Mouse (Mus musculus) ES-E14 (cell line): ENCODE results near the gene Ephb1. TPM values are rescaled to one million over a fixed set of nuclear protein-coding genes. Genes with fewer than 3 reads are reported as not detected.

Experiments used
- DNase-seq: peaks from one replicate; pipeline ENCODE4 v3.0.0-alpha.2; 2013; ENCODE audit warnings: low read depth, low spot score
- H3K27ac ChIP-seq: 2 replicates; pipeline ENCODE4 v1.5.1; 2012; ENCODE audit warnings: low read depth, mild to moderate bottlenecking, low read length, moderate library complexity, mixed read lengths; ENCODE audit not compliant: poor library complexity, insufficient read depth, severe bottlenecking
- H3K36me3 ChIP-seq: 2 replicates; pipeline ENCODE4 v1.6.1; 2012; ENCODE audit warnings: mild to moderate bottlenecking, low read length, moderate library complexity, mixed read lengths; ENCODE audit not compliant: control insufficient read depth, poor library complexity, insufficient read depth, severe bottlenecking
- H3K4me1 ChIP-seq, 2 experiments: fragments of 150-350 bp in 1 of 2; sonication (generic) in 1 of 2; 2 replicates each; pipeline ENCODE4 v1.6.1; 2012; ENCODE audit warnings: low read length in 2 of 2, mild to moderate bottlenecking in 1 of 2, mixed read lengths in 1 of 2; ENCODE audit not compliant: control insufficient read depth in 2 of 2, insufficient read depth in 2 of 2, poor library complexity in 1 of 2
- H3K4me3 ChIP-seq, 2 experiments: fragments of 150-350 bp in 1 of 2; sonication (generic) in 1 of 2; 2 replicates each; pipeline ENCODE4 v1.5.1; 2012; ENCODE audit warnings: low read length in 2 of 2, low read depth in 1 of 2, mild to moderate bottlenecking in 1 of 2, mixed read lengths in 1 of 2; ENCODE audit not compliant: insufficient read depth in 1 of 2, poor library complexity in 1 of 2, severe bottlenecking in 1 of 2
- H3K9ac ChIP-seq: 2 replicates; pipeline ENCODE4 v1.6.1; 2012; ENCODE audit warnings: low read depth, mild to moderate bottlenecking, low read length, mixed read lengths; ENCODE audit not compliant: poor library complexity, insufficient read depth, severe bottlenecking
- H3K9me3 ChIP-seq: fragments of 150-350 bp; sonication (generic); 2 replicates; pipeline ENCODE4 v1.6.1; 2012; ENCODE audit warnings: low read depth, mild to moderate bottlenecking, low read length; ENCODE audit not compliant: control insufficient read depth, insufficient read depth
- CHD2 ChIP-seq: IDR thresholded peaks from 2 replicates; pipeline ENCODE4 v1.6.1; 2014; ENCODE audit warnings: mild to moderate bottlenecking, low read depth, low read length, inconsistent platforms
- HCFC1 ChIP-seq: IDR thresholded peaks from 2 replicates; pipeline ENCODE4 v1.6.1; 2012; ENCODE audit warnings: low read length, inconsistent platforms, borderline replicate concordance; ENCODE audit not compliant: insufficient read depth
- MAFK ChIP-seq: IDR thresholded peaks from 2 replicates; pipeline ENCODE4 v1.6.1; 2014; ENCODE audit warnings: mild to moderate bottlenecking, low read depth, low read length, inconsistent platforms; ENCODE audit not compliant: insufficient read depth
- ZC3H11A ChIP-seq: IDR thresholded peaks from 2 replicates; pipeline ENCODE4 v1.6.1; 2012; ENCODE audit warnings: low read depth, mild to moderate bottlenecking, inconsistent platforms, low read length, borderline replicate concordance
- ZNF384 ChIP-seq: IDR thresholded peaks from 2 replicates; pipeline ENCODE4 v1.6.1; 2012; ENCODE audit warnings: low read depth, low read length, inconsistent platforms
- in situ Hi-C, 2 experiments: fragments of 600-800 bp; cut with MboI; formaldehyde crosslinking; loops; one replicate each; pipeline ENCODE4 v1.15.1; 2025; ENCODE audit warnings: low sequenced_read_pairs in 2 of 2, inconsistent platforms in 1 of 2; ENCODE audit not compliant: unreplicated experiment in 2 of 2
- total RNA-seq: library from RNA; depleted of rRNA; stranded (reverse); fragments of 300-350 nt; gene quantifications from 2 replicates; pipeline ENCODE4 v1.2.3, GENCODE M21; 2012

Ephb1 gene
- total RNA-seq, 1 experiment = 0.27 TPM

DNA sequence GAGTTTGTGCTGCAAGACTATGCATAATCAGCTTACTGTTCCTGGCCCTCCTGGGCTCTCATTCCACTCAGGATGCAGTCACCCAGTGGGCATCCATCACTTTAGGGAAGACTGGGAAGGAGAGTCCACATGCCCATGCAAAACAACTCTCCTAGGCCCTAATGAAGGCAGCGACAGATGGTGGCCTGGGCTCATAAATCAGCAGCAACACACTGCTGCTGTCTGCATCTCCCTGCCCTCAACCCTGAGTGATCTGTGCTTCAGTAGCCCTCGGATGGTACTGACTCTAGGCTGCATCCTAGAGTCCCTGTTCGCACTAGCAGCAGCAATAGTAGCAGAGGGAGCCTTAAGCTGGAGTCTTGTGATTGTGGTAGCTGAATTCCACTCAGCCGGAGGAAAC lies 114.3 kb downstream of the Ephb1 start:
- H3K27ac ChIP-seq = no peak overlapping the region
- H3K4me1 ChIP-seq = peaks cover 0 to 2% of the 10 kb centered on the region in 2 experiments; a peak in 1 of 4 replicates
- in situ Hi-C loops = no loop called here
- no peaks in the 10 kb centered on the region for H3K9me3 ChIP-seq
- H3K9ac ChIP-seq = no peak overlapping the region
- no peaks in the 10 kb centered on the region for H3K36me3 ChIP-seq
- DNase-seq = no peak
- H3K4me3 ChIP-seq = no peak overlapping the region
- TF ChIP-seq ZC3H11A (no peak), CHD2 (no peak), HCFC1 (no peak), MAFK (no peak), ZNF384 (no peak)

DNA sequence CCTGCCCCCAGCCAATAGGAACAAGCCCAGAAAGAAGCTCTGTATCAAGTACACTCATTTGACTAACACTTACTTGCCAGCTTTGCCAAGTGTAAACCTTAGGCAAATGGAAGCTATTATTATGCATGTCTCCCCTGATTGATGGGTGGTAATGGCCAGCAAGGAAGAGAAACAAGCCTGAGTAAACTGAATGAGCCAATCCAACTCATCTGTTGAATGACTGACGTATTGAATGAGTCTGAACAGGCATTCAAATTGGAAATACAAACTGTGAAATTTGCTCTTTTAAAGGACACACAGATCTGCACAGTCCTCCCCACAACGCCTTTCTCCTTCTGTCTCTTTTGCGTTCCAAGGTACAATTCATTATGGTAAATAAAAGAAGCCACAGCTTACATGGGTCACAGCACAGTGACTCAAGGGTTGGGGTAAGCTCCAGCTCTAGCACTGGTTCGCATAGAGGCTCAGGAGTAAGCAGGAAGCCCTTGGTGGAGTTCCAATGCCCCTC lies 119.0 kb downstream of the Ephb1 start:
- no peak overlapping the region for H3K27ac ChIP-seq
- H3K4me3 ChIP-seq = no peak overlapping the region
- no peak overlapping the region for H3K9ac ChIP-seq
- no peaks in the 10 kb centered on the region for H3K9me3 ChIP-seq
- DNase-seq = no peak
- in situ Hi-C loops = no loop called here
- no peak for TF ChIP-seq MAFK
- TF ChIP-seq ZC3H11A = no peak
- TF ChIP-seq HCFC1 = no peak
- no peak for TF ChIP-seq ZNF384
- no peak for TF ChIP-seq CHD2
- H3K4me1 ChIP-seq = no peaks in the 10 kb centered on the region
- no peaks in the 10 kb centered on the region for H3K36me3 ChIP-seq

DNA sequence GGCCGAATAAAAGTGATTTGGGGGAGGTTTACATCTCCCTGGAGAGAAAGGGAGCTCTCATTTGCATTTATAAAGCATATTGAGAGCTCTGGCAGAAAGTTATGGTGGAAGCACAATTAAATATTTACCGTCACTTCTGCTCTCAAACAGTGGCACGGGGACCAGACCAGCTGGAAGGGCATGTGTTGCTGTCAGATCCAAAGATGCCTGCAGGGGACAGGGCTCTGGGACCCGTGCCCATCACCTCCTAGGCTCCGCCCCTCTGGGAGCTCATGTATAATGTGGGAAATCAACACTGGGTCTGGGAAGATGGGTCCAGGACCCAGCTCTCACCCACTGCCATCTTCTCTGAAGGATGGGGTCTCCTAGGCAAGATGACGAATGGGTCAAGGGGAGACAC lies 123.2 kb downstream of the Ephb1 start:
- no peak overlapping the region for H3K27ac ChIP-seq
- no peak overlapping the region for H3K4me3 ChIP-seq
- H3K9ac ChIP-seq = no peak overlapping the region
- TF ChIP-seq ZNF384 (no peak), CHD2 (no peak), HCFC1 (no peak), MAFK (no peak), ZC3H11A (no peak)
- in situ Hi-C loops = no loop called here
- DNase-seq = no peak
- no peaks in the 10 kb centered on the region for H3K9me3 ChIP-seq
- H3K4me1 ChIP-seq = no peaks in the 10 kb centered on the region
- no peaks in the 10 kb centered on the region for H3K36me3 ChIP-seq

DNA sequence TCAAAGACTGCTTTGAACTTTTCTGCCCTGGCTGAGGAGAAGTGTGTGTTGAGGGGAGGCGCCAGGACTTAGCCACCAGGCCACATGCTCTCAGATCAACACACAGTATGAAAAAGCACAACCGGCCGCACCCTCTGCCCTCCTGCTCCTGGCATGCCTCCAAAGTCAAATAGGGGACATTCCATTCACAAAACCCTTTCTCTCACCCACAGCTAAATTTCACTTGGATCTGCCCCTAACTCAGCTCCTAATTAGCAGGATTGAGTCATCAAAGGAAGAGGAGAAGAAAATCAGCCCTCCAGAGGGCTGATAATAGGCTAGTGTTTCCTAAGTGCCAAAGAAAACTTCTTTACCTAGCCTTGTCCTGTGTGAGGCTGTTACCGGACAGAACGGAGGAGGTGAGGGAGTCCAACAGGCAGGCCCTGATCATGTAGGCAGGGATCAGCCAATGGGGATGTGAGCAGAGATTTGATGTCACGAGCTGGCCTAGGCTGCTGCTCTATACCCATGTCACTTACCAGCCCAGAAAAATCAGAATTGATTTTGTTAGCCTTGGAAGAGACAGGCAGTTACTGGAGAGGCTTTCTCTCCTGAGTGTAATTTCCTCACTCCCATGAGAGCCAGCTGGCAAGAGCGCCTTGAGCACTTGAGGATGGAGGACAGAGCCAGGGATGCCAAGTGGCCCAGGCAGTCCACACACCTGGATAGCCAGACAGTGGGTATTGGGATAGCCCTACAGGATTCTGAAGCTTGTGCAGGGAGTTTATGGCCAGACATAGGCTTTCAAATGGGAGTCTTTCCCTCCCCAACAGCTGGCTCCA lies 137.5 kb downstream of the Ephb1 start:
- Histone ChIP-seq H3K4me3 (no peak overlapping the region), H3K36me3 (no peaks in the 10 kb centered on the region), H3K9ac (no peak overlapping the region), H3K27ac (no peak overlapping the region), H3K4me1 (peaks cover 0 to 2% of the 10 kb centered on the region in 2 experiments; a peak in 1 of 4 replicates), H3K9me3 (no peaks in the 10 kb centered on the region)
- DNase-seq = peak; percentile 35
- no peak for TF ChIP-seq MAFK
- no peak for TF ChIP-seq ZNF384
- TF ChIP-seq CHD2 = no peak
- no peak for TF ChIP-seq ZC3H11A
- TF ChIP-seq HCFC1 = no peak
- in situ Hi-C loops = no loop called here
